Mouse (Mus musculus) kidney, adult 2 months (tissue): Measurements from ENCODE around the gene Elovl6.
A peak's percentile ranks its signal among the peaks of the same experiment; 100 is the strongest.

Experiments used
- CTCF ChIP-seq: fragments of 200-500 bp; conservative IDR thresholded peaks from 2 replicates; pipeline ENCODE4 v1.5.1; 2011; ENCODE audit warnings: low read depth, mild to moderate bottlenecking, control low read depth, low read length, moderate library complexity, mixed read lengths; ENCODE audit not compliant: insufficient read depth, insufficient read length
- POLR2A ChIP-seq: fragments of 200-500 bp; IDR thresholded peaks from one replicate; pipeline ENCODE4 v1.6.1; 2011; ENCODE audit warnings: low read depth, low read length, control low read depth

DNA sequence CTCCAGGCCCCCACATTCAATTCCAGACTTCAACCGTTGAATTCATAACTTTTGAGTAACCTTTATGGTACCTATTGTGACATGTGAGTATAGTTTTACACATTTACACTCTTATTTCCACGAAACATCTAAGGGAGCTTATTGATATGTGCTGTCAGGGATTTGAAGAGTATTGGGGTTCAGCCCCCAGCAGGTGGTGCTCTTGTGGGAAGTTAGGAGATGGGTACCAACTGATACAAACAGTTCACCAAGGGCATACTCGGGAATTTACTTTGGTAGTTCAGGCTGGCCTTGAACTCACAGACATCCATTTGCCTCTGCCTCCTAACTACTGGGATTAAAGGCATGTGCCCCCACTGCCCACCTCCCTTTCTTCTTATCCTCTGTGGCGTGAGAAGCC is 11.7 kb upstream of the Elovl6 start:
- TF ChIP-seq CTCF = peak; percentile 41
- TF ChIP-seq POLR2A = no peak
